Mouse (Mus musculus) intestine, embryonic 15.5 days (tissue): ENCODE measurements around the gene 1700018B08Rik. TPM values are rescaled to one million over a fixed set of nuclear protein-coding genes. Genes with fewer than 3 reads are reported as not detected.

Experiments used
- ATAC-seq: fragments of 200-750 bp; cut with Nextera tagmentation; 2 replicates; pipeline ENCODE4 v1.8.0; 2017; ENCODE audit warnings: moderate TSS enrichment, moderate library complexity
- H3K27ac ChIP-seq: fragments of 300-500 bp; sonication (generic); 2 replicates; pipeline ENCODE4 v1.5.1; 2015; ENCODE audit warnings: mild to moderate bottlenecking, inconsistent platforms
- H3K27me3 ChIP-seq: fragments of 300-500 bp; sonication (generic); replicated peaks from 2 replicates; pipeline ENCODE4 v1.6.1; 2015; ENCODE audit warnings: inconsistent platforms
- H3K36me3 ChIP-seq: fragments of 300-500 bp; sonication (generic); 2 replicates; pipeline ENCODE4 v1.6.1; 2015; ENCODE audit warnings: inconsistent platforms
- H3K4me1 ChIP-seq: fragments of 300-500 bp; sonication (generic); replicated peaks from 2 replicates; pipeline ENCODE4 v1.6.1; 2015; ENCODE audit warnings: inconsistent platforms
- H3K4me2 ChIP-seq: fragments of 300-500 bp; sonication (generic); replicated peaks from 2 replicates; pipeline ENCODE4 v1.6.1; 2015; ENCODE audit warnings: mild to moderate bottlenecking, inconsistent platforms
- H3K4me3 ChIP-seq: fragments of 300-500 bp; sonication (generic); replicated peaks from 2 replicates; pipeline ENCODE4 v1.5.1; 2015; ENCODE audit warnings: inconsistent platforms
- H3K9ac ChIP-seq: fragments of 300-500 bp; sonication (generic); 2 replicates; pipeline ENCODE4 v1.6.1; 2015; ENCODE audit warnings: inconsistent platforms
- H3K9me3 ChIP-seq: fragments of 300-500 bp; sonication (generic); 2 replicates; pipeline ENCODE4 v1.6.1; 2016; ENCODE audit warnings: inconsistent platforms
- WGBS: fragments of 180-500 bp; shearing (Covaris S2); methylation state at CpG from one replicate; pipeline ENCODE4 v1.1.7; 2015; 5-methylcytosine and 5-hydroxymethylcytosine counted together
- polyA plus RNA-seq: library from polyadenylated mRNA; unstranded; fragments of >200 nt; fragmentation: Nextera tagmentation; extraction: Ambion mirVana; gene quantifications from 2 replicates; pipeline ENCODE4 v1.2.1, GENCODE M21; 2015

The 1700018B08Rik gene
- polyA plus RNA-seq, 1 experiment from 2014 or later, result not detected

- Histone ChIP-seq H3K9ac (no peak overlapping the region), H3K27ac (no peak overlapping the region), H3K36me3 (peaks cover 10% of the 10 kb centered on the region), H3K4me2 (no peak overlapping the region), H3K27me3 (no peaks in the 10 kb centered on the region), H3K4me1 (0 out of 2 replicates have a peak, but pooled peaks cover 6% of the 10 kb centered on the region), H3K4me3 (no peak overlapping the region), H3K9me3 (no peaks in the 10 kb centered on the region)
- no peak for ATAC-seq
- WGBS, result 92% methylated on average over 7 of the region's 7 CpGs
Measured at GRCm38 (mm10) chr8:121560432-121561100, 16.4 kb upstream of the 1700018B08Rik start.

- Histone ChIP-seq H3K27ac (no peak overlapping the region), H3K9me3 (no peaks in the 10 kb centered on the region), H3K9ac (no peak overlapping the region), H3K36me3 (peaks cover 10% of the 10 kb centered on the region), H3K27me3 (no peaks in the 10 kb centered on the region), H3K4me3 (no peak overlapping the region), H3K4me2 (no peak overlapping the region), H3K4me1 (0 out of 2 replicates have a peak, but pooled peaks cover 6% of the 10 kb centered on the region)
- WGBS, result 89% methylated on average over 12 of the region's 12 CpGs
- no peak for ATAC-seq
Measured at GRCm38 (mm10) chr8:121559801-121560200, 15.7 kb upstream of the 1700018B08Rik start.

- WGBS, result 84% methylated on average over 16 of the region's 16 CpGs
- H3K4me2 ChIP-seq, result no peak overlapping the region
- no peak overlapping the region for H3K27ac ChIP-seq
- no peak for ATAC-seq
- no peaks in the 10 kb centered on the region for H3K27me3 ChIP-seq
- H3K4me1 ChIP-seq, result 0 out of 2 replicates have a peak, but pooled peaks cover 6% of the 10 kb centered on the region
- H3K9me3 ChIP-seq, result no peaks in the 10 kb centered on the region
- H3K4me3 ChIP-seq, result no peak overlapping the region
- peaks cover 21% of the 10 kb centered on the region for H3K36me3 ChIP-seq
- H3K9ac ChIP-seq, result no peak overlapping the region
Measured at GRCm38 (mm10) chr8:121558538-121558937, 14.4 kb upstream of the 1700018B08Rik start.

- Histone ChIP-seq H3K4me1 (0 out of 2 replicates have a peak, but pooled peaks cover under 1% of the 10 kb centered on the region), H3K36me3 (peaks cover 25% of the 10 kb centered on the region), H3K9me3 (no peaks in the 10 kb centered on the region), H3K27me3 (no peaks in the 10 kb centered on the region), H3K4me3 (no peak overlapping the region), H3K9ac (no peak overlapping the region), H3K4me2 (no peak overlapping the region), H3K27ac (no peak overlapping the region)
- ATAC-seq, result no peak
- 84% methylated on average over 11 of the region's 11 CpGs for WGBS
Measured at GRCm38 (mm10) chr8:121557746-121558145, 13.6 kb upstream of the 1700018B08Rik start.

GRCm38 (mm10) chr8:121553831-121554475 lies 9.8 kb upstream of the 1700018B08Rik start:
- no peak overlapping the region for H3K4me3 ChIP-seq
- H3K9ac ChIP-seq, result no peak overlapping the region
- peaks cover 24% of the 10 kb centered on the region for H3K36me3 ChIP-seq
- no peaks in the 10 kb centered on the region for H3K4me1 ChIP-seq
- no peak for ATAC-seq
- no peak overlapping the region for H3K27ac ChIP-seq
- H3K27me3 ChIP-seq, result no peaks in the 10 kb centered on the region
- no peaks in the 10 kb centered on the region for H3K9me3 ChIP-seq
- WGBS, result 93% methylated on average over 32 of the region's 32 CpGs
- H3K4me2 ChIP-seq, result no peak overlapping the region

GRCm38 (mm10) chr8:121552506-121552905 lies 8.4 kb upstream of the 1700018B08Rik start:
- WGBS, result 84% methylated on average over 9 of the region's 9 CpGs
- Histone ChIP-seq H3K4me2 (no peak overlapping the region), H3K9ac (no peak overlapping the region), H3K9me3 (no peaks in the 10 kb centered on the region), H3K36me3 (peaks cover 24% of the 10 kb centered on the region), H3K27me3 (no peaks in the 10 kb centered on the region), H3K27ac (no peak overlapping the region), H3K4me3 (no peak overlapping the region), H3K4me1 (no peaks in the 10 kb centered on the region)
- ATAC-seq, result no peak

- Histone ChIP-seq H3K4me1 (no peaks in the 10 kb centered on the region), H3K36me3 (peaks cover 24% of the 10 kb centered on the region), H3K27me3 (no peaks in the 10 kb centered on the region), H3K4me2 (no peak overlapping the region), H3K27ac (no peak overlapping the region), H3K9me3 (no peaks in the 10 kb centered on the region), H3K9ac (no peak overlapping the region), H3K4me3 (no peak overlapping the region)
- no peak for ATAC-seq
- WGBS, result 65% methylated on average over 24 of the region's 24 CpGs
Measured at GRCm38 (mm10) chr8:121551065-121551985, 7.2 kb upstream of the 1700018B08Rik start.

GRCm38 (mm10) chr8:121550056-121550455 lies 5.9 kb upstream of the 1700018B08Rik start:
- no peak overlapping the region for H3K27ac ChIP-seq
- H3K4me1 ChIP-seq, result no peaks in the 10 kb centered on the region
- no peak for ATAC-seq
- H3K4me3 ChIP-seq, result no peak overlapping the region
- no peaks in the 10 kb centered on the region for H3K9me3 ChIP-seq
- H3K9ac ChIP-seq, result no peak overlapping the region
- 91% methylated on average over 6 of the region's 6 CpGs for WGBS
- H3K36me3 ChIP-seq, result peaks cover 24% of the 10 kb centered on the region
- no peak overlapping the region for H3K4me2 ChIP-seq
- H3K27me3 ChIP-seq, result no peaks in the 10 kb centered on the region

GRCm38 (mm10) chr8:121547132-121547531 lies 3.0 kb upstream of the 1700018B08Rik start:
- Histone ChIP-seq H3K9me3 (no peaks in the 10 kb centered on the region), H3K4me1 (0 out of 2 replicates have a peak, but pooled peaks cover 3% of the 10 kb centered on the region), H3K4me2 (no peak overlapping the region), H3K27ac (no peak overlapping the region), H3K36me3 (peaks cover 9% of the 10 kb centered on the region; the same call in 1 of the 2 replicates), H3K27me3 (no peaks in the 10 kb centered on the region), H3K4me3 (no peak overlapping the region), H3K9ac (no peak overlapping the region)
- WGBS, result 9% methylated on average over 7 of the region's 7 CpGs
- ATAC-seq, result peak; percentile 47; the same call in 1 of the 2 replicates

GRCm38 (mm10) chr8:121544936-121545335 lies 816 bp upstream of the 1700018B08Rik start:
- Histone ChIP-seq H3K4me2 (no peak overlapping the region), H3K9ac (no peak overlapping the region), H3K9me3 (no peaks in the 10 kb centered on the region), H3K27ac (no peak overlapping the region), H3K4me1 (0 out of 2 replicates have a peak, but pooled peaks cover 3% of the 10 kb centered on the region), H3K4me3 (no peak overlapping the region), H3K36me3 (no peaks in the 10 kb centered on the region), H3K27me3 (no peaks in the 10 kb centered on the region)
- 68% methylated on average over 11 of the region's 11 CpGs for WGBS
- ATAC-seq, result no peak

GRCm38 (mm10) chr8:121542901-121543300 lies 1.2 kb downstream of the 1700018B08Rik start:
- WGBS, result 54% methylated on average over 13 of the region's 13 CpGs
- Histone ChIP-seq H3K27me3 (no peaks in the 10 kb centered on the region), H3K4me2 (no peak overlapping the region), H3K36me3 (no peaks in the 10 kb centered on the region), H3K9me3 (no peaks in the 10 kb centered on the region), H3K9ac (no peak overlapping the region), H3K27ac (no peak overlapping the region), H3K4me3 (no peak overlapping the region), H3K4me1 (0 out of 2 replicates have a peak, but pooled peaks cover 3% of the 10 kb centered on the region)
- ATAC-seq, result no peak

- no peak for ATAC-seq
- Histone ChIP-seq H3K27me3 (no peaks in the 10 kb centered on the region), H3K9me3 (no peaks in the 10 kb centered on the region), H3K9ac (no peak overlapping the region), H3K4me1 (0 out of 2 replicates have a peak, but pooled peaks cover 3% of the 10 kb centered on the region), H3K4me3 (no peak overlapping the region), H3K36me3 (no peaks in the 10 kb centered on the region), H3K4me2 (no peak overlapping the region), H3K27ac (no peak overlapping the region)
- WGBS, result 77% methylated on average over 19 of the region's 19 CpGs
Measured at GRCm38 (mm10) chr8:121541862-121542261, 2.3 kb downstream of the 1700018B08Rik start.
